Mouse (Mus musculus) bone marrow macrophage, adult 2 months (primary cell): Measurements from ENCODE around the gene Rpa3.

Experiments
- CTCF ChIP-seq: IDR thresholded peaks from 2 replicates; pipeline ENCODE4 v1.5.1; 2012; ENCODE audit warnings: low read depth, mild to moderate bottlenecking, low read length, moderate library complexity
- POLR2A ChIP-seq: IDR thresholded peaks from 2 replicates; pipeline ENCODE4 v1.6.1; 2012; ENCODE audit warnings: mild to moderate bottlenecking, low read depth, low read length, borderline replicate concordance

- TF ChIP-seq POLR2A (no peak), CTCF (peak; percentile 37)
Measured at GRCm38 (mm10) chr6:8274387-8275054, 15.5 kb upstream of the Rpa3 start.
